Mouse (Mus musculus): ENCODE results near the gene Zmynd19. TPM values are rescaled to one million over a fixed set of nuclear protein-coding genes. Genes with fewer than 3 reads are reported as not detected.

The Zmynd19 gene
- 37.8 and 41.6 TPM in 2 replicates for polyA plus RNA-seq (2012; rRNA removed)

DNA sequence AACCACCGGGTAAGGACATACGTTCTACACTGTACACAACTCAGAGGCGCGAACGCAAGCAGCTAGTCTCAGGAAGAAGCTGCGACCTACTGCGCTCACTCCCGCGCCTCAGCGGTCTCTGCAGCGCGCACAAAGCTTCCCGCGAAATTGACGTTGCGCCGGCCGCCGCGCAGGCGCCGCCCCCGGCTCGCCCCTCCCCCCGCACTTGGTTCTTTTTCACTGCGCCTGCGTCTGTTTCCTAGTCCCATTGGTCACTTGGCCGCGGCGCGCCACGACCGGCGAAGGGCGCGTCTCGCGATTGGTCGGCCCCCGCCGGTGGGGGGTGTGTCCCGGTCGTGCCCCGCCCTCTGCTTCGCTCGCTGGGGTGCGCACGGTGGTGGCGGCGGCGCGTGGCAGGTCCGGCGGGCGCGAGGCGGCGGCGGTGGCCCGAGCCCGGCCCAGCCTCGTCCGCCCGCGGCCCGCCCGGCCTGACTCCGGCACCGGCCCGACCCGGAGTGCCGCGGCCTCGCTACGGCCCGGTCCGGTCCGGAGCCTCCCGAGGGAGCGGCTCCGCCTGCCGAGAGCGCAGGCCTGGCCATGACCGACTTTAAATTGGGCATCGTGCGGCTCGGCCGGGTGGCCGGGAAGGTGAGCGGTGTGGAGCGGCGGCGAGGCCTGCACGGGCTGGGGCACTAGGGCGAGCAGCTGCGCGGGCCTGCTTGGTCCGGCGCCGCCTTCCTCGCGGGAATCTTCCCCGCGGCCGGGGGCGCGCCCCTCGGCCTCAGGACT is at the start of gene Zmynd19:
Gene Zmynd19 (plus strand): TSS at position 372 of the 768 bp plus-strand sequence.

DNA sequence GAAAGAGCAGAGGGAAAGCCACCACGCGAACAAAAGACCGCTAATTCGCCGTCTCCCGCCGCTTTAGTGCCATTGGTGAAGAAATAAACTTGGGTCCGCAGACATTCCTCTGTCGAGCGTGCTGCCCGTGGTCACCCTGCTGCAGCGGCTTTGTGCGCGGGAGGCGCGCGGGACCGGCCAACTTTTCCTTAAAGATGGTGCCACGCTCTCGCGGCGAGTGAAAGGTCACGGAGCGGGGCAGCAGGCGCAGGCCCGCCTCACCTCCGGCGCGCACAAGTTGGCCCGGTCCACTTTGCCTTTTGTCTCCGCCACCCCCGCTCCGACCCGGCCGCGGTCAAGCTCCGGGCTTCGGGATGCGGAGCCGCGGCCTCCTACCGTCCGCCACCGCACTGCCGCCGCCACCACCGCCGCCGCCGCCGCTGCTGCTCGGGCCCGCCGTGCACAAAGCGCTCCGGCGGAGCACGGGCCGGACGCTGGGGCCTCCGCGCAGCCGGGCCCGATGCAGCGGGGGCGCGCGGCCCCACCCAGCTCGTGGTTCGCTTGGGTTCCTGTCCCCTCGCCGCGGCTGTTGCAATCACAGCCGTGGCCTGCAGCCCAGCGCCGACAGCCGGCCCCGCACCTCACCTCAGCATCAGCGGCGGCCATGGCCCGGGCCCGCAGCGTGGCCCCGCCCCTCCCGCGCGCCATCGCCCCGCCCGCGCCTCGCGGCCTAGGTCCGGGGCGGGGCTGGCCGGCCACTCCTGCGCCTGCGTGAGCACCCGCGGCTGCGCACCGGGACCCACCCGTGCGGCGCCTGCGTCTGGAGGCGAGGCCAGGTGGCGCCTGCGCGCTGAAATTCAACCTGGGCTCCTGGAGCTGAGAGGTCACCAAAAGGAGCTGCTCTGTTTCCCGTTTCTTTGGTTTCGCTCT is 30.4 kb upstream of the Zmynd19 start, which contains the start of gene Ehmt1:
Gene Ehmt1 (minus strand): TSS at position 685 of the 909 bp plus-strand sequence.

DNA sequence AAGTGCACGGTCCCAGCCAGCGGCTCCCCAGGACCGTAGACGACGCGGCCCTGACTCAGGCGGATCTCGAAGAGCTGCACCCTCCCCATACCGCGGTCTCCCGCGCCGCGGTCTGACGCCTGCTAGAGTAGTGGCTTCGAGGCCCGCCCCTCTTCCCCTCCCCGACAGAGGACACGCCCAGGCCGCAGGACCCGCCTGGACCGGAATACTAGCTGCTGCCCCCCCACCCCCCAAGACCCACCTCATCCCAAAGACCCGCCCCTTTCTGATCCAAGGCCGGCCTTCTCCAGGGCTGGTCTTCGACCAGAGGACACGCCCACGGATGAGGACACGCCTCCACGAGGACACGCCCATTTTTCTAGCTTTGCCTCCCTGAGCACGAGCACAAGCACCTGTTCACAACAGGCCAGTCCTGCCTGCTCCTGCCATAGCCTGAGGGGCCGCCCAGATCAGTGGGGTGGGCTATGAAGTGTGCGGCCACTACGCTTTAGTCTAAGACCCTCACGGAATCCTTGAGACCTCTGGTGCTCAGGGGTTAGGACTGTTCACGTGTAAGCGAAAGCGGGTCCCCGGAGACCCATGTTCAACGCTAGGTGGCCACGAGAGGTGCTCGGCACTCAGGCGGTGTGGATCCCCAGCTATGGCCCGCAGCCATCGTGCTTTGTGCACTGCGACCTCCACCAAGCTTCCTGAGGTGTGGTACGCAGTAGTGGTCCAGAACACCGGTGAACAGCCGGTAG is 14.4 kb upstream of the Zmynd19 start, which contains the start of gene Arrdc1:
Gene Arrdc1 (minus strand): TSS at position 196 of the 740 bp plus-strand sequence.

GRCm38 (mm10) chr2:24962304-24963000 is 12.9 kb downstream of the Zmynd19 start, which contains the start of gene Dph7:
Gene Dph7 (plus strand): TSS chr2:24962400.

DNA sequence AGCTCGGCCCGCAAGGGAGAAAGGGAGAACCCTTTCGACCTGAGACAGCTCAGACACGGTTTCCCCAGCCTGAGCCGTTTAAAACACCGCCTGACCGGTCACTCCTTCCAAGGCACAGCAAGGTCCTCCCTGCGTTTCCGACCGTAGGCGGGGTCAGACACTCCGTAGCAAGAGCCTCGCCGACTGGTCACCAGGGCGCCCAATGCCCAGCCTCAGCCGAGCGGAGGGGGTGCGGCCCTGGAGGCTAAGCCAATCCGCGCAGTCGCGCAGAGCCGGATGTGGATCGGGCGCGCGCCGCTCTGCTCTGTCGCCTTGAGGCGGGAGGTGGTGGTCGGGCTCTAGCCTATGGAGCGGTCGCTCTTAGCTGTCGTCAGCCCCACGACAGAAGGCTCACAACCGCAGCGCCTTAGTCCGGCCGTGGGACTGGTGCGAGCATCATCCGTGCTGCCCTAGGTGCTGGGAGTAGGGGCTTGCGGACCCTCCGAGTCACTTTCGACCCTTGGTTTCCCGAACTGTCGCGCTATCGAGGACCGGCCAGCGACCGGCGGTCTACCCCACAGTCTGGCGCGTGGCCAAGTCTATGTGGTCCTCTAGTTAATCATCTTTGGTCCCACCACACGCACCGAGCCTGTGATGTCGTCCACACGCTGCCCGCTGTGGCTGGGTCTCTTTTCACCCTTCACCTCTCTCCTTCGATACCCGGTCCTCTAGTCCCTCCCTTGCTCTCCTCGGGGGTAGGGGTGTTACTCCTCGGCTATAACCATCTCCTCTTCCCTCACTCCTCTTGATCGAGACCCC is 25.5 kb downstream of the Zmynd19 start, which contains the start of gene Mrpl41:
Gene Mrpl41 (minus strand): TSS at position 193 of the 798 bp plus-strand sequence.

GRCm38 (mm10) chr2:24975704-24976297 is 26.2 kb downstream of the Zmynd19 start, which contains the start of gene Pnpla7:
Gene Pnpla7 (plus strand): TSS chr2:24976033.

Other genes starting within 250 kb of the Zmynd19 start
- 43.4 and 59.1 TPM in 2 replicates for gene Cacna1b, start 186.6 kb upstream of the Zmynd19 start, polyA plus RNA-seq (2012; rRNA removed)
- gene Ehmt1, start 30.2 kb upstream of the Zmynd19 start, polyA plus RNA-seq (2012; rRNA removed): 121 and 131 TPM in 2 replicates
- 56.1 and 59.7 TPM in 2 replicates for gene Arrdc1, start 14.5 kb upstream of the Zmynd19 start, polyA plus RNA-seq (2012; rRNA removed)
- gene Dph7, start 12.6 kb downstream of the Zmynd19 start, polyA plus RNA-seq (2012; rRNA removed): 36.8 TPM in 2 replicates
- gene Mrpl41, start 25.3 kb downstream of the Zmynd19 start, polyA plus RNA-seq (2012; rRNA removed): 109 and 115 TPM in 2 replicates
- 6.6 and 6.9 TPM in 2 replicates for gene Pnpla7, start 26.2 kb downstream of the Zmynd19 start, polyA plus RNA-seq (2012; rRNA removed)
- gene Nsmf, start 104.6 kb downstream of the Zmynd19 start, polyA plus RNA-seq (2012; rRNA removed): 192 and 216 TPM in 2 replicates
- gene Entpd8, start 130.5 kb downstream of the Zmynd19 start, polyA plus RNA-seq (2012; rRNA removed): 0.07 TPM in 1 of 2 replicates, not detected in the other
- gene Noxa1, start 145.4 kb downstream of the Zmynd19 start, polyA plus RNA-seq (2012; rRNA removed): 0.24 TPM in 1 of 2 replicates, not detected in the other
- 37.0 and 53.2 TPM in 2 replicates for gene Nrarp, start 231.0 kb downstream of the Zmynd19 start, polyA plus RNA-seq (2012; rRNA removed)
- gene Tor4a, start 247.1 kb downstream of the Zmynd19 start, polyA plus RNA-seq (2012; rRNA removed): 1.8 and 2.2 TPM in 2 replicates

All from central nervous system, embryonic 14 days (tissue).